Mouse (Mus musculus) thymus, adult 2 months (tissue): Measurements from ENCODE around the gene Iffo2.
A peak's percentile ranks its signal among the peaks of the same experiment; 100 is the strongest.

Experiments used
- CTCF ChIP-seq: fragments of 200-500 bp; IDR thresholded peaks from 2 replicates; pipeline ENCODE4 v1.5.1; 2012; ENCODE audit warnings: mild to moderate bottlenecking, control low read depth, low read length, moderate library complexity, borderline replicate concordance; ENCODE audit not compliant: control insufficient read depth, poor library complexity, insufficient read depth; ENCODE audit errors: extremely low read depth
- POLR2A ChIP-seq: fragments of 200-500 bp; IDR thresholded peaks from 2 replicates; pipeline ENCODE4 v1.6.1; 2012; ENCODE audit warnings: mild to moderate bottlenecking, low read length, control low read depth, moderate library complexity; ENCODE audit not compliant: control insufficient read depth, poor library complexity, insufficient read depth; ENCODE audit errors: extremely low read depth

DNA sequence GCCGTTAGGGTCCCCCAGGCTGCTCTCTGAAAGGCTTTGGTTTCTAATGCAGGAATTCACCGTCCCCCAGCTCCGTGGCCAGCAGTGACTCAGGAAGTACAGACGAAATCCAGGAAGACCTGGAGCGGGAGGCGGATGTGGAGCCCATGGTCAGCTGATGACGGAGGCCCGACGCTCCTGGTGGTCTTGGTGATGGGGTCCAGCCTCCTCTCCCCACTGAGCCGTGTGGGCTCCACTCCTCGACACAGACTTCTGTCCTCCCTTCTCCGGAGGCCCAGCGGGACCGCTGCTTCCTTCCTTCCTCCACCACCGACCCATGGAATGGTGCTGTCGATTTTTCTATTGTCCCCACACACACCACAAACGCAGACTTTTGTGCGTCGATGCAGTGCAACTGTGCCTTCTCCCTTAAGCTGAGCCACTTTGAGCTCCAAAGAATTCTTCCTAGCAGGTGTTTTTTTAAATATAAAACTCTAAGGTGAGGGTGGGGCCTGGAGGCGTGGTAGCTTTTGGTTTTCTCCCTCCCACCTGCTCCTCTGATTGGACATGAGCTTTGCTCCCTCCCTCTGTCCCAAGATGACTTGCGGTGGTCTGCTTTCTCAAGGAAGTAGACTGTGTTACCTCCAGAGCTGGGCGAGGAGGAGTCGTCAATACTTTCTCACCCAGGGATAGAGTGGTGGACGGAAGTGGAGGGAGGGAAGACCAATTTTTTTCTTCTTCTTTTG, 86.1 kb downstream of the Iffo2 start:
- TF ChIP-seq CTCF (no peak), POLR2A (peak; percentile 75)
